Mouse (Mus musculus) olfactory bulb, adult 2 months (tissue): ENCODE measurements around the gene Gm49373. TPM values are rescaled to one million over a fixed set of nuclear protein-coding genes. Genes with fewer than 3 reads are reported as not detected.
A peak's percentile ranks its signal among the peaks of the same experiment; 100 is the strongest.

Experiments used
- H3K27ac ChIP-seq: fragments of 200-500 bp; 2 replicates; pipeline ENCODE4 v1.5.1; 2012; ENCODE audit warnings: low read depth, low read length; ENCODE audit not compliant: insufficient read depth
- H3K4me1 ChIP-seq: fragments of 200-500 bp; 2 replicates; pipeline ENCODE4 v1.6.1; 2012; ENCODE audit warnings: low read length; ENCODE audit not compliant: control insufficient read depth, insufficient read depth
- H3K4me3 ChIP-seq: fragments of 200-500 bp; 2 replicates; pipeline ENCODE4 v1.5.1; 2012; ENCODE audit warnings: mild to moderate bottlenecking, low read depth, low read length, moderate library complexity; ENCODE audit not compliant: insufficient read depth
- CTCF ChIP-seq: fragments of 200-500 bp; IDR thresholded peaks from 2 replicates; pipeline ENCODE4 v1.5.1; 2012; ENCODE audit warnings: low read depth, mild to moderate bottlenecking, low read length, moderate library complexity; ENCODE audit not compliant: insufficient read depth
- POLR2A ChIP-seq: fragments of 200-500 bp; IDR thresholded peaks from 2 replicates; pipeline ENCODE4 v1.6.1; 2012; ENCODE audit warnings: mild to moderate bottlenecking, low read depth, low read length, moderate library complexity; ENCODE audit not compliant: insufficient read depth
- WGBS: fragments of 180-500 bp; shearing (Covaris S2); methylation state at CpG from one replicate; pipeline ENCODE4 v1.1.7; 2018; 5-methylcytosine and 5-hydroxymethylcytosine counted together
- polyA plus RNA-seq: library from polyadenylated mRNA; stranded (reverse); fragments of >200 nt; gene quantifications from 2 replicates; pipeline ENCODE4 v1.2.4, GENCODE M21; 2012; ENCODE audit warnings: low replicate concordance; ENCODE audit not compliant: missing spikeins, insufficient read depth, insufficient read length

Gm49373 gene
- polyA plus RNA-seq, 1 experiment = not detected

DNA sequence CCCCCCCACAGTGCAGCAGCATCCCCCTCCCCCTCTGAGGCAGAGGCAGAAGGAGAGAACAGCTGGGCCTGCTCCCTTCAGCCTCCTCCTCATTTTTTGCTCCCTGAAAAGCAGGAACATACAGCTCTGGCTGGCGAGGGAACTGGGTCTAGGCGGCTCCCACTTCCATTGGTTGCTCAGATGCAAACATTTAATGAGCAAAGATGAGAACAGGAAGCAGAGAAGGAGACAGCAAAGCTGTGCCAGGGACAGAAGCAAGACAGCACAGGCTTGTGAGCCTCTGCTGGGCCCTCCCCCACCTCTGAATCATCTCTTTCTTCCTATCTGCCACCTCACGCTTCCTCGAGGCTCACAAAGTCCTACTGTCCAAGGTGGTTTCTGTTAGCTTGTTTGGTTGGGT lies 31.6 kb downstream of the Gm49373 start:
- H3K27ac ChIP-seq = peak overlapping the region; percentile 76
- TF ChIP-seq POLR2A = no peak
- TF ChIP-seq CTCF = no peak
- WGBS = 21% methylated on average over 4 of the region's 4 CpGs
- peaks cover 42% of the 10 kb centered on the region for H3K4me1 ChIP-seq
- no peak overlapping the region for H3K4me3 ChIP-seq

DNA sequence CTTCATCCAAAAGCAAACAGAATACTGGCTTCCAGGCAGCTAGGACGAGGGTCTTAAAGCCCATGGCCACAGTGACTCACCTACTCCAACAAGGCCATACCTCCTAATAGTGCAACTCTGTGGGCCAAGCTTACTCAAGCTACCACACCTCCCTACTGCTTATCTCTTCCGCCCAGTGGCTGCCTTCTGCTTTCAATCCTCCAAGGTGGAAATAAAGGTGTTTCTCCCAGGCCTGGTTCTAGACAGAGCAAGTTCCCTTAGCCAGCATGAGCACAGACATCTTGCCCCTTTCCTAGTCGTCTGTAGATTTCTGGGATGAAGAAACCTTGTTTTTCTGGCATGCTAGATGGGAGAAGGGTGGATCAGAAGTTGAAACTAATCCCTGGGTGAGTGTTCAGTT lies 33.1 kb downstream of the Gm49373 start:
- H3K27ac ChIP-seq = peak overlapping the region; percentile 84; the same call in 1 of the 2 replicates
- TF ChIP-seq POLR2A (no peak), CTCF (no peak)
- WGBS = 58% methylated on average over 3 of the region's 3 CpGs

DNA sequence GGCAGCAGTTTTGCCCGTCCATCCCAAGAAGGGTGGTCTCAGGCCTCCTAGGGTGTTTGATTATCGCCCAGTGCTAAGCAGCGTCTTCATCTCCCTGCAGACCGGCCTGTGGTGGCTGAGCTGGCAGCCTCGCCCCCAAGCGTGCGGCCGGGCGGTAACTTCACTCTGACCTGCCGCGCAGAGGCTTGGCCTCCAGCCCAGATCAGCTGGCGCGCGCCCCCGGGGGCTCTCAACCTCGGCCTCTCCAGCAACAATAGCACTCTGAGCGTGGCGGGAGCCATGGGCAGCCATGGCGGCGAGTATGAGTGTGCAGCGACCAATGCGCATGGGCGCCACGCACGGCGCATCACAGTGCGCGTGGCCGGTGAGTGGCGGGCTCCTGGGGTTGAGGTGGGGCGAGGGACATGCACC lies 35.4 kb downstream of the Gm49373 start:
- H3K27ac ChIP-seq = peak overlapping the region; percentile 49; the same call in 1 of the 2 replicates
- peak; percentile 42; the same call in 1 of the 2 replicates for TF ChIP-seq POLR2A
- no peak for TF ChIP-seq CTCF
- peak overlapping the region; percentile 30 for H3K4me3 ChIP-seq
- WGBS = 4% methylated on average over 31 of the region's 31 CpGs
- H3K4me1 ChIP-seq = peaks cover 69% of the 10 kb centered on the region

More for the DNA sequence above, 33.1 kb downstream of the Gm49373 start:
- Histone ChIP-seq H3K4me3 (no peak overlapping the region), H3K4me1 (peaks cover 55% of the 10 kb centered on the region)

DNA sequence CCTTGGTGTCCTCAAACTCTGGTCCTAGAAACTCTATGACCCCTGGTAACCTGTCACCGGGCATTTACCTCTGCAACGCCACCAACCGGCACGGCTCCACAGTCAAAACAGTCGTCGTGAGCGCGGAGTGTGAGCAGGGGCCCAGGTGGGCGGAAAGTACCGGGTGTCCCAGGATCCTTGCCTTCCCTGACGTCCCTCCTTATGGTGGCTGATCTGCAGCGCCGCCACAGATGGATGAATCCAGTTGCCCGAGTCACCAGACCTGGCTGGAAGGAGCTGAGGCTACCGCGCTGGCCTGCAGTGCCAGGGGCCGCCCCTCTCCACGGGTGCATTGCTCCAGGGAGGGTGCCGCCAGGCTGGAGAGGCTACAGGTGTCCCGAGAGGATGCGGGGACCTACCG lies 36.2 kb downstream of the Gm49373 start:
- WGBS = 17% methylated on average over 22 of the region's 22 CpGs
- Histone ChIP-seq H3K4me3 (0 out of 2 replicates have a peak overlapping the region, but pooled peaks have one; percentile 3), H3K4me1 (peaks cover 63% of the 10 kb centered on the region), H3K27ac (peak overlapping the region; percentile 7; the same call in 1 of the 2 replicates)
- no peak for TF ChIP-seq CTCF
- TF ChIP-seq POLR2A = no peak

DNA sequence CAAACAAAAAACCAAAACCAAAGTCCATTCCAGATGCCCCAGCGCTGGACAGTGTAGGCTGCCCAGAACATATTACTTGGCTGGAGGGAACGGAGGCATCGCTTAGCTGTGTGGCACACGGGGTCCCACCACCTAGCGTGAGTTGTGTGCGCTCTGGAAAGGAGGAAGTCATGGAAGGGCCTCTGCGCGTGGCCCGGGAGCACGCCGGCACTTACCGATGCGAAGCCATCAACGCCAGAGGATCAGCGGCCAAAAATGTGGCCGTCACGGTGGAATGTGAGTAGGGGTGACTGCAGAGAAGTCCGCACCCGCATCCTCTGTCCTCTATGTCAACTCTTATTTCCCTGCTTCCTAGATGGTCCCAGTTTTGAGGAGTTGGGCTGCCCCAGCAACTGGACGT lies 36.7 kb downstream of the Gm49373 start:
- peaks cover 62% of the 10 kb centered on the region for H3K4me1 ChIP-seq
- no peak overlapping the region for H3K27ac ChIP-seq
- TF ChIP-seq CTCF (0 out of 2 replicates have a peak, but pooled peaks have one; percentile 16), POLR2A (no peak)
- WGBS = 43% methylated on average over 20 of the region's 20 CpGs
- no peak overlapping the region for H3K4me3 ChIP-seq

DNA sequence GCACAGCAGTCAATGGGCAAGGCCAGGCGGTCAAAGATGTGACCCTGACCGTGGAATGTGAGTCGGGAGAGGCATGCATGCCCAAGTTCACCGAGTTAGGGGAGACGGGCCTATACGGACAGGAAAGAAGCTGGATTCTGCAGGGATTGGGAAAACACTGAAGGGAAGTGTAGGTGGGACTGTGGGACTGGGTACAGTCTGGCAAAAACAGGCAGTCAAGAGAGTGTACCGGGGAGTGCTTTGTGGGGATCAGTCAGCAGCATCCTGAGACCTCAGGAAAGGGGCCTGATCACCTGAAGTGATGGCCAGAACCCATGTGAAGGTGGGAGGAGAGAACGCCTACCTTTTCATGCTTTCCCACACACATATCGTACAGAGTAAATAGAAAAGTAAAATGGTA lies 37.3 kb downstream of the Gm49373 start:
- no peak overlapping the region for H3K4me3 ChIP-seq
- TF ChIP-seq POLR2A (no peak), CTCF (no peak)
- peaks cover 62% of the 10 kb centered on the region for H3K4me1 ChIP-seq
- no peak overlapping the region; the same call in 1 of the 2 replicates for H3K27ac ChIP-seq
- WGBS = 48% methylated on average over 9 of the region's 9 CpGs

DNA sequence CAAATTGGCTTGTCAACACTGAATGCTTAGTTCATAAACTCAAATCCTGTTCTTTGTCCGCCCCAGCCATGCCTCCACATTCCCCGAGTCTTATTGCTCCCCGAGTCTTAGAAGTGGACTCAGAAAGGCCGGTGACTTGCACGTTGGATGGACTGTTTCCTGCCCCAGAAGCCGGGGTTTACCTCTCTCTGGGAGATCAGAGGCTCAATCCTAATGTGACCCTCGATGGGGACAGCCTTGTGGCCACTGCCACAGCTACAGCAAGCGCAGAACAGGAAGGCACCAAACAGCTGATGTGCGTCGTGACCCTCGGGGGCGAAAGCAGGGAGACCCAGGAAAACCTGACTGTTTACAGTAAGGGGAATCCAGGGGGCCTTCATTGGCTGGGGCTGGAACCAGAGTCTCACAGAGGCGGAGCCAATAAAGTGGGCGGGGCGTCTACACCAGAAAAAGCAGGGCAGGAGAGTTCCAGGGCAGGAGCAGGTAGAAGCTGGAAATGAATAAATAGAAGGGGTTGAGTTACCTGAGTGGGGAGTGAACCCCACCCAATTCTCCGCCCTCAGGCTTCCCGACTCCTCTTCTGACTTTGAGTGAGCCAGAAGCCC lies 38.3 kb downstream of the Gm49373 start:
- 37% methylated on average over 17 of the region's 17 CpGs for whole genome bisulfite sequencing

DNA sequence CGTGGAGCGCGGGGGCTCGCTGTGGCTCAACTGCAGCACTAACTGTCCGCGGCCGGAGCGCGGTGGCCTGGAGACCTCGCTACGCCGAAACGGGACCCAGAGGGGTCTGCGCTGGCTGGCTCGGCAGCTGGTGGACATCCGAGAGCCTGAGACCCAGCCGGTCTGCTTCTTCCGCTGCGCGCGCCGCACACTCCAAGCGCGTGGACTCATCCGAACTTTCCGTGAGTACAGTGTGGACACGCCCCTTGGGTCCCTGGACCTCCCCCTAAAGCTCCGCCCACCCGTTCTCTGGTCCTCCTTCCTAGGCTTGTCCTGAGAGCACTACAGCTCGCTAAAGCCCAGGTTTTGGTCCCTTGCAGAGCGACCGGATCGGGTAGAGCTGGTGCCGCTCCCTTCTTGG lies 39.8 kb downstream of the Gm49373 start:
- no peak for TF ChIP-seq CTCF
- Histone ChIP-seq H3K4me3 (peak overlapping the region; percentile 59), H3K4me1 (peaks cover 64% of the 10 kb centered on the region), H3K27ac (peak overlapping the region; percentile 93)
- under 1% methylated on average over 34 of the region's 34 CpGs for WGBS

More for the DNA sequence above, 38.3 kb downstream of the Gm49373 start:
- no peak overlapping the region for H3K4me3 ChIP-seq
- H3K27ac ChIP-seq = no peak overlapping the region
- peaks cover 66% of the 10 kb centered on the region for H3K4me1 ChIP-seq
- TF ChIP-seq CTCF (0 out of 2 replicates have a peak, but pooled peaks have one; percentile 8), POLR2A (no peak)

DNA sequence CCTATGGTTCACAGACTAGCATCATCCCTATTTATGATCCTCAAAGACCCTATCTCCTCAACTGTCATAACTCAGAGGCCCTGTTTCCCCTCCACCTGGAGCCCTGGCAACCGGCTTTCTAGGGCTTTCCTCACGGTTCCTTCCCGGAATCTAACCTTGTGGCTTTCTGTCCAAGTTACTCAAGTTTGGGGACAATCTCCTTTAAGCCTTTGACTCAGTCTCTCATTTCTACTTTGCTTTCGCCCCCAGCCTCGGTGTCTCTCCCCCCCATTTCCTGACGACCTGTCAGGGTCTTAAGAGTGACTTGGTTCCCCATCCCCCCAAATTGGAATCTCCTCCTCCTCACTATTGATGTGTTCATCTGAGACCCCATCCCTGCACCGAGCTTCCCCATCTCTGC lies 40.4 kb downstream of the Gm49373 start:
- no peak for TF ChIP-seq CTCF
- TF ChIP-seq POLR2A = no peak
- 2% methylated on average over 7 of the region's 7 CpGs for WGBS
- Histone ChIP-seq H3K27ac (peak overlapping the region; percentile 93), H3K4me1 (peaks cover 63% of the 10 kb centered on the region), H3K4me3 (peak overlapping the region; percentile 59)

DNA sequence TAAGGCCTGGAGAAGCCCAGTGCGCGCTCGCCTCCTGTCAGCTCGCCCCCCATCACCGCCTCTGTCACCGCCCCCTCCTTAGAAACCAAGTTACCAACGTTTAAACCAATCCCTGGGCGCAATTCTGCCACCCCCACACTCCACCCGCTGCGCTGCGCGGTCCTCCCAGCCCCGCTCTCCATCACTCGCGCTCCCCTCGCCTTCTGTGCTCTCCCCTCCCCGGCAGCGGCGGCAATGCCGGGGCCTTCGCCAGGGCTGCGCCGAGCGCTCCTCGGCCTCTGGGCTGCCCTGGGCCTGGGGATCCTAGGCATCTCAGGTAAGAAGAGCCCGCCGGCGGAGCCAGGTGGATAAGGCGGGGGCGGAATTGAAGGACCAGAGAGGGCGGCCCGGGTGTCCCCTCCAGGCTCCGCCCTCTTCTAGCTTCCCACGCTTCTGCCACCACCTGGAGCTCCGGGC lies 41.0 kb downstream of the Gm49373 start, which contains the start of gene Icam5:
TSS of gene Icam5 (plus strand) at position 178 of the 456 bp plus-strand sequence.
- Histone ChIP-seq H3K27ac (peak within 1 kb of the TSS; percentile 93), H3K4me1 (peaks cover 63% of the 10 kb centered on the region), H3K4me3 (peak within 1 kb of the TSS; percentile 59)
- 0 out of 2 replicates have a peak, but pooled peaks have one; percentile 7 for TF ChIP-seq CTCF
- peak; percentile 46; the same call in 1 of the 2 replicates for TF ChIP-seq POLR2A
- under 1% methylated on average over 35 of the region's 35 CpGs for WGBS
